Mouse (Mus musculus) NIH3T3 (cell line): ENCODE measurements at regions not wholly inside any gene's neighbourhood (a gene's known extent, or its start where the extent isn't known, plus 50 kb on each side); places are given as distances from the start of the nearest gene placed in this dataset.

Experiments
- DNase-seq: peaks from one replicate; pipeline ENCODE4 v3.0.0-alpha.2; 2012; ENCODE audit warnings: low read depth

DNA sequence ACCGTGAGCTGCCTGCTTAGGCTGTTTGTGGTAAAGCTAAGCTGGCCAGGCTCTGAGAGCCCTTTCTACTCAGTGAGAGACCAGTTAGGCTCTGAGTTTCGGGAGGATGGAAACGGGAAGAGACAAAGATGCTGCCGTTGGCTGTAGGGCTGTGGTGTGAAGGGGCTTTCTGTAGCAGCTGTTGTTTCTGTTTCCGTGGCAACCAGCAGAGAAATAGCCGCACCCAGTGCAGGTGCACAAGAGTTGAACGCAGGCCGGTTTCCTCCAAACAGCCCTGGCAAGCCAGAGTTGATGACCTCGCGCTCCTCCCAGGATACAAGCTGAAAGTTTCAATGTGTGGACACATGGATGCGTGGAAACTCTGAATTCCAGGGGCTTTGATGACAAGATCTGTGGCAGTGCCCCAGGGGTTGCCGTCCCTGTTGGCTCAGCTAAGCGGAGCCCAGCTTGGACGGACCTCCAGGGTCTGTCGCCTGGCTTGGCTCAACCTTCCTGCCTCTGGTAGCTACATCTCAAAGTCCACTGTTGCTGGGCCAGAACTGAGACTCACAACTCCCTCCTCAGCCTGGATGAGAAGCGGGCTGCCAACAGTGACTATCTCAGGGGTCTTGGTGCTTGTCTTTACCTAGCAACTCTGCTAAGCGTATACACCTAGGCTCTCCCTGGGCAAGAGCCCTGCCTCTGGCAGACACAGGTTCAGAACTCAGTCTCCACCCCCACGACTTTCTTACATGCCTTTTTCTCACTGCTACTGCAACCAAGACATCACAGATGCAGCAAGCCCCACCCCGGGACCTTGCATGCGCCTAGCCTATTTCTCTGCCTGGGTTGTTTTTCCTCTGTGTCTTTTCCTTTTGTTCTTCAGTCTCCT, 192.6 kb upstream of the Map3k1 start:
- DNase-seq: no peak

DNA sequence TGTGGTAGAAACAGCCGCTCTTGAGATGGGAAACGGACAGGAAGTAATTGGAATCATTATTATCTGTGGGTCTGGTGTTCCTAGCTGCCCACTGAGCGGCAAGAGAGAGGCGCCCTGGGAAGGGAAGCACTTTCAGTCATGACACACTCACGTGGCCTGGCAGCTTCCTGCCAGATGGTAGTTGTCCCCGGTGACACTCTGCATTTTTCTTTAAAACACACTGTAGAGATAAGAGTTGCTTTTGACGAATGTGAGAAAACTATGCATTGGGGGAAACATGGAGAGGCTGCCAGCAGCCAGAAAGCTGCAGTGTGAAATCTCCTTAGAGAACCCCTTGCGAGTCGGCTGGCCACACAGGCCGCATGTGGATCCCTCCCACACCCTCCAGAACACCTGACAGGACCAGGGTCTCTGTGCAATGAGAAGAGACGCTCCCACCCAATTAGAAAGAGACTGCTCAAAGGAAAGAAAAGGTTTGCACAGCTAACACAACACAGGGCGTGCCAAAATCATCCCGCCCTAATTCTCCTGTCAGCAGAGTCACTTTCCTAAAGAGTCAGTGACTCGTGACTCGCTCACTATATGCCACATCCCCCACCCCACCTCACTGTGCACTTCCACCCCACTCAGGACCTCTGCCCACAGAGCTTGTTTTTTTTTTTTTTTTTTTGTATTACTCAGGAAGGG, 194.0 kb upstream of the Map3k1 start:
- DNase-seq: no peak

DNA sequence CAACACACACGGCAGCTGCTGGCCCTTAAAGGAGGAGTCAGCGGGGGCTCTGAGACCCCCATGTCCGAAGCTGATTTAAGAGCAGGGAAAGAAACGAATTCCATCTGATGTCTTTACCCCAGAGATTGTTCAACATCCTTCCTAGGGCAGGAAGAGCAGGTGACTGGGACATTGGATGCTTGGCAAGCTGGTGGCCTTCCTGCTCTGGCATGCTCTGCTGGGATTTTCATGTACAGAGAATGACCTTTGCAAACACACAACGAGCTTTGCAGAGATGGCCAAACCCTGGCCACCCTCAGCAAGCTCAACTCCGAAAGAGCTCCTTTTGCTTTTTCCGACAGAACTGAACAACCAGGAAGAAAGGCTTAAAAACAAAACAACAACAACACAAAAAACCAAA, 194.7 kb upstream of the Map3k1 start:
- no peak for DNase-seq

DNA sequence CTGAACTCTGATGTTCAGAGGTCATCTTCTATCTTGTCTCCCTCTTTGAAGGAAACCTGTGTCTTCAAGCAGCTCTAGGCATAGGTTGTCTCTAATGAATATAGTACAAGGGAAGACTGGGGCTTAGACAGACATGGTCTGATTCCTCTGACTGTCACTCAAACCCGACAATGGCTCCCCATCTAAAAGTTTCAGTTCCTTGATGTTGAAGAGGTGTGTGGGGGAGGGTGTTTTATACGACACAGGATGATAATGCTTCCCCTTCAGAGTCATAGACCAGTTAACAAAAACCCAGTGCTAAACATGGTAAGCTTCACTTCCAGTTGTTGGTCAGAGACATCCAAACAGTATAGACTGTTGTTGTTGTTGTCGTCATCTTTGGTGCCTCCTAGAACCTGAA, 195.3 kb upstream of the Map3k1 start:
- no peak for DNase-seq

- DNase-seq: no peak
Measured at GRCm38 (mm10) chr13:112005421-112005820, 196.6 kb upstream of the Map3k1 start.

DNA sequence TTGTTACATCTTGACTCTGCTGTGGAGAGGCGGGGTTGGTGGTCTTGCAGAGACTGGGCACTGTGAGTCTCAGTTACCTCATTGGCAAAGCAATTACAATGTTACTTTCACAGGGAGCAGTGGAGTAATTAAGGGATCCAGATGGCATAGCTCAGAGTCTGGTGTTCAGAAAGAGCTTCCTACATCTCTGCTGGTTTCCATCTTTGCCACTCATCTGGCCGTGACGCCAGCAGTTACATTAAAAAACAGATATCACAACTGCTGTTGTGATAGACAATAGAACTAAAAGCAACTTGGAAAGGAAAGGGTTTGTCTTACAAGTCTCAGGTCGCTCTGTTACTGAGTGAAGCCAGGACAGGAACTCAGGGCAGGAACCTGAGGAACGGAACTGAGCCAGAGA, 200.0 kb upstream of the Map3k1 start:
- DNase-seq: no peak

DNA sequence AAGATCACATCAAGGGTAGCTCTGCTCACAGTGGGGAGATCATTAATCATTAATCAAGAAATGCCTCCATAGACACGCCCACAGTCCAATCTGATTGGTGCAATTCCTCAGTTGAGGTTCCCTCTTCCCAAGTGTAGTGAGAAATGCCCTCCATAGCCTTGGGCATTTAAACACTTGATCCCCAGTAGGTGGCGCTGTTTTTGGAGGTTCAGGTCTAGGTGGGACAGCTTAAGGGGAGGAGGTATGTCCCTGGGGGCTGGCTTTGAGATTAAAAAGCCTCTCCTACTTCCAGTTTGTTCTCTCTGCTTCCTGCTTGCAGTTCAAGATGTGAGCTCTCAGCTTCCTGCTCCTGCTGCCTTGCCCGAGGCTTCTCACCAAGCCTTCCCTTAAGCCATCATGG, 200.5 kb upstream of the Map3k1 start:
- DNase-seq: peak; percentile 15

GRCm38 (mm10) chr13:112010464-112010863, 201.7 kb upstream of the Map3k1 start:
- no peak for DNase-seq

GRCm38 (mm10) chr13:112012640-112013039, 203.8 kb upstream of the Map3k1 start:
- no peak for DNase-seq

GRCm38 (mm10) chr13:112015083-112015482, 206.3 kb upstream of the Map3k1 start:
- DNase-seq: no peak

GRCm38 (mm10) chr13:112016280-112016679, 207.5 kb upstream of the Map3k1 start:
- DNase-seq: no peak

DNA sequence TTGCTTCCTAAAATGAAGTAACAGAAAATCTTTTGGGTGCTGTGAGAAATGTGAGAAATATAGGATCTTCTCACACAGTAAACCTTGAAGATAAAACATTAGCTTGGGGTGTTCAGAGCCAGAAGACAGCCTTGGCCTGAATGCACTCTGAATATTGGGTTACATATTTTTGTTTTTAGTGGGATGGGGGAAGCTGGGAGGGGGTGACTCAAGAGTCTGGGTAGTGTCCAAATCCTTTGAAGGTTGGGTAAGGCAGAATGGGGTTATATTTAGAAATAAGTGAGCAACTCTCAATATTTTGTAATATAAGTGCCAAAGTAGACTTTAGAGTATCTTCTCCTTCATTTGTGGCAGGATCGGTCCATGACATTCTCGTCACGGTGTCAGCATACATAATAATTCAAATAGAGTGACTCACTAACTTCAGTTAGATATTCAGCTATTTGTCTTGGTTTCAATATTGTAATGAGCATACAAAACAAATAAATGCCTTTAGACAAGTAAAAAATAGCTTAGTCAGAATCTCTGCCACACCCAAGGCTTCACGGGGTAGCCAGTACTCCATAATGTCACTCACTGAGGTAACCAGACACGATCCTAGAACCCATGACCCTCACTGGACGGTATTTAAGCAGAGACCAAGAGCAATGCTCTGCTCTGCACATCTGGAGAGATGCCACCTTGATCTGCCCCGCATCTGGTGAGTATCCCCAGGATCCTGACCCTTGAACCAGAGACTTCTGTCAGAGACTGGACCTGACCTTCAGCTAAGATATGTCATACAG, 209.9 kb upstream of the Map3k1 start:
- DNase-seq: peak; percentile 51

DNA sequence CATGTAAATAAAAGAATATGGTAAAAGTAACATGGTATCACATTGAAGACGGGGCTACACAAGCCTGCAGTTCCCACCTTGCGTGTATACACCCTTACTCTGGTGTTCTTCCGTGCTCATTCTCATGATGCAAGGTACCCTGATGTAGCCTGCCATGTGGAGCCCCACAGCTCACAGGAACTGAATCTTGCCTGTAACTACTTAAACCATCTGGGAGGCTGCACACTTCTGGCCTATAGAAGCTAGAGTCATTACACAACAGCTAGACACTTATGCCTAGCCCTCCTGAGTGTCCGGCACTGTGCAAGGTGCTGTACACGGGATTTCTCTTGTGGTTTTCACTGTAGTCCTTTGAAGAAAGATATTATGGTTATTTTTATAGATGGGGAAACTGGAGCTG, 210.8 kb upstream of the Map3k1 start:
- DNase-seq: no peak

DNA sequence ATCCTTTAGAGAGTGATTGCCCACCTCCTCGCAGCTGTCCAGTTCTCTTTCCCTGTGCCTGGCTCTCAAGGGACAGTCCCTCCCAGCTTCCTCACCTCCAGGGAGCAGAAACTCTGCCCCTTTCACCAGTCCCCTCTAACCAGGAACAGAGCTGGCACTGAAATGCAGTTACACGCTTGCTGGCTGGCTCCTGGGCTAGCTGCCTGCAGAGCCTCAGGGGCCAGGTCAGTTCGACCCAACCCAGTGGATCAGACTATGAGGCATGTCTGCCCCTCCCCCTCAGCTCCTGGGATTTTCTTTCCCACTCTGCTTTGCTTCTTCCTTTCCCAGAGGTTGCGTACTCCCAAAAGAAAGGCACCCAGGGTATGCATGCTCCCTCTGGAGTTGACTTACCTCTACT, 214.4 kb upstream of the Map3k1 start:
- no peak for DNase-seq

- DNase-seq: no peak
Measured at GRCm38 (mm10) chr13:112024667-112025585, 216.1 kb upstream of the Map3k1 start.

DNA sequence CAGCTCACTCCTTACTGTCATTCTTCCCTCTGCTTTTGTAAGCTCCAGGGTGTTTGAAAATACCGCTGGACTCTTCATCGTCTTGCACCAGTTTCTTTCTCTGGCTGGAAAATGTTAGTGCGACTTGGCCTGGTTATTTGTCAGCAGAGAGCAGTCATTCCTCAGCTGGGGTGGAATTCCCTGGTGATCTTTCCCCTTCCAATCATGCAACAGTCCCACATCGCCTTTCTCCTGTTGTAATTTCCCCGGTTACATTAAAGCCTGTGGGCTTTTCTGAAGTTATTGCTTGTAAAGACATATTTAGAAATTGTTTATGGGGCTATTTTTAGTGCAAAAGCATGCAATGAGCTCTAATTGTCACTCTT, 216.8 kb upstream of the Map3k1 start:
- DNase-seq: no peak

DNA sequence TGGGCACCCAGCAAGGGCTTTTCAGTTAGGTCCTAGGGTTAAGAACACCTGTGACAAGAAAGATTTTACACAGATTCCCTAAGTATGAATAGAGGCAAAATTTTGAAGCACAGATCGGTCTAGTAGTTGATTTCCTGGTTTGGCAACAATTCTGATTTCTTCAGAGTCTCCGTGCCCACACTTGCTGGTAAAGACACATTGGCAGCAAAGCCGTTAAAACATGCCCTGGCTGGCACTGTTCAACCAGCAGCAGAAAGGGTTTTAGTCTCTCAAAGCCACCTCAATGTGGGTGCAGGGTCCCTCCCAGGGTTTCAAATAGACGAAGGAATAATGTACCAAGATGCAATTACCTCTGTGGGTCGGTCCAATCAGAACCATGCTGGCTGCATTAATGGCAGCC, 218.9 kb upstream of the Map3k1 start:
- no peak for DNase-seq

GRCm38 (mm10) chr13:112031061-112031460, 222.3 kb upstream of the Map3k1 start:
- DNase-seq: no peak

GRCm38 (mm10) chr13:112031631-112032320, 223.0 kb upstream of the Map3k1 start:
- no peak for DNase-seq

- no peak for DNase-seq
Measured at GRCm38 (mm10) chr13:112037731-112038380, 229.1 kb upstream of the Map3k1 start.
